Mouse (Mus musculus) G1E (cell line): ENCODE data around the gene Gng3.

Experiments
- CTCF ChIP-seq: IDR thresholded peaks from 2 replicates; pipeline ENCODE4 v1.5.1; 2012; ENCODE audit warnings: low read depth, low read length, inconsistent platforms, mixed read lengths
- POLR2AphosphoS5 ChIP-seq: IDR thresholded peaks from 2 replicates; pipeline ENCODE4 v1.6.1; 2012; ENCODE audit warnings: low read depth, low read length, inconsistent platforms; ENCODE audit not compliant: insufficient replicate concordance

GRCm38 (mm10) chr19:8859018-8859417 is 20.0 kb upstream of the Gng3 start:
- no peak for TF ChIP-seq POLR2AphosphoS5
- TF ChIP-seq CTCF, result no peak; the same call in 1 of the 2 replicates
